Mouse (Mus musculus) CH12F3 (cell line): ENCODE data around the gene Rcn3.
"Not testable (repeated sequence)": the region's sequence is repeated elsewhere in the genome, so short reads cannot be mapped to it uniquely, and the experiment has no call there.

Experiments
- in situ Hi-C: fragments of 300-500 bp; cut with MboI; formaldehyde crosslinking; loops from 2 replicates; pipeline ENCODE4 v1.14.3; 2020; ENCODE audit warnings: low sequenced_read_pairs

The Rcn3 gene

GRCm38 (mm10) chr7:45098541-45099240 lies 6.7 kb upstream of the Rcn3 start:
- in situ Hi-C loops: no loop called here

DNA sequence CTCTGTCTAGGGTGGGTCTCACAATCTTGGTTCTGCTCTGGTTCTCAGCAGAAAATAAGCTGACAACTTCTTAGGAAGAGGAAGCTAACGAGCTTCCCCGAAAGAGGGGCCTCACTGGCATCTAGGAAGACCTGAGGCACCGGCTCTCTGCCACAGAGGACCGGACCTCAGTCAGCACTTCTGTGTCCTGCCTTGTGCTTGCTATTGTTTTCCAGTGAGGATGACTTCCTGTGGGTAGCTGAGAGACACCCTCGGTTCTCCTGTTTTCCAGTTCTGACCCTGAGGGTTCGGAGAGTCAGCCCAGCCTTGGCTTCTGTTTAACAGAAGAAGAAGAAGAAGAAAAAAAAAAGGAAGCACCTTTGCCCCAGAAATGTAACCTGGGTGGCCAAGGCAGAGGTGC lies 5.5 kb upstream of the Rcn3 start:
- in situ Hi-C loops: no loop called here

GRCm38 (mm10) chr7:45095965-45096364 lies 3.9 kb upstream of the Rcn3 start:
- in situ Hi-C loops: not testable (repeated sequence)

- in situ Hi-C loops: no loop called here
Observed at GRCm38 (mm10) chr7:45095367-45095766, 3.3 kb upstream of the Rcn3 start.

DNA sequence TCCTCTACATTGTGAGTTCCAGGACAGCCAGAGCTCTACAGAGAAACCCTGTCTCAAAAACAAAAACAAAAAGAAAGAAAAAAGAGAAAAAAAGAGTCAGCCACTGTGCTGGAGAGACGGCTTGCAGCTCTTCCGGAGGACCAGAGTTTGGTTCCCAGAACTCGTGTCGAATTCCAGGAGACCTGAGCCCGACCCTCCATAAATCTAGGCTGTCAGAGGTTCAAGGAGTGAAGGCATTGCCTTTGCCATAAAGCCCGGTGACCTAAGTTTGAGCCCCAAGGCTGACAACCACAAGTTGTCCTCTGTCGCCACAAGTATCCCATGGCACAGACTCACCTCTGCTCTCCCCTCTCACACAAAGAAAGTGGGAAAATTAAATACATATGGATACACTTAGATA lies 2.1 kb upstream of the Rcn3 start:
- in situ Hi-C loops: no loop called here

DNA sequence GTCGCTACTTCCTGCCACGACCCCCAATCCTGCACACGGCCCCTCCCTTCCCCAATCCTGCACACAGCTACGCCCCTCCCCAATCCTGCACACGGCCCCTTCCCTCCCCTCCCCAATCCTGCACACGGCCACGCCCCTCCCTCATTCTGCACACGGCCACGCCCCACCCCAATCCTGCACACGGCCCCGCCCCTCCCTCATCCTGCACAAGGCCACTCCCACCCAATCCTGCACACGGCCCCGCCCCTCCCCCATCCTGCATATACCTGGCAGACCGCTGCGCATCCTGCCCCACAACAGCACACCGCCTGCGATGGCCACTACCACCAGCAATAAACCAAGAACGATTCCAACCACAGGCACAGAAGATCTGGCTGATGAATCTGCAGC lies 1.5 kb upstream of the Rcn3 start:
- in situ Hi-C loops: no loop called here

GRCm38 (mm10) chr7:45092828-45093515 lies 951 bp upstream of the Rcn3 start:
- in situ Hi-C loops: no loop called here

GRCm38 (mm10) chr7:45091001-45091990 lies 725 bp downstream of the Rcn3 start:
- in situ Hi-C loops: no loop called here

GRCm38 (mm10) chr7:45090251-45090977 lies 1.6 kb downstream of the Rcn3 start:
- in situ Hi-C loops: no loop called here

DNA sequence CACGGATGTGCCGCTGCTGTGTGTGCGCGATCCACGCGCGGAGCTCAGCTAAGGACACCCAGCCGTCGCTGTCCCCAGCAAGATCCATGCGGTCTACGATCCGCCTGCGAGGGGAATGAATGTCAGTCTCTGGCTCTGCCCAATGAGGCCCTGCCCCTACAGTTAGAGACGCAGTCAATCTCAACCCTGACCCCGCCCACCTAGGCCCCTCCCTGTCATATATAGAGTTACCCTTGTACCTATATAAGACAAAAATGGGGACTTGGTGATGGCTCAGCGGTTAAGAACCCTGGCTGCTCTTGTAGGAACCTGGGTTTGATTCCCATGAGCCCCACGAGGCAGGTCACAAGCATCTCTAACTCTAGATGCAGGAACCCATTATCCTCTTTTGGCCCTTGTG lies 3.4 kb downstream of the Rcn3 start:
- in situ Hi-C loops: no loop called here

DNA sequence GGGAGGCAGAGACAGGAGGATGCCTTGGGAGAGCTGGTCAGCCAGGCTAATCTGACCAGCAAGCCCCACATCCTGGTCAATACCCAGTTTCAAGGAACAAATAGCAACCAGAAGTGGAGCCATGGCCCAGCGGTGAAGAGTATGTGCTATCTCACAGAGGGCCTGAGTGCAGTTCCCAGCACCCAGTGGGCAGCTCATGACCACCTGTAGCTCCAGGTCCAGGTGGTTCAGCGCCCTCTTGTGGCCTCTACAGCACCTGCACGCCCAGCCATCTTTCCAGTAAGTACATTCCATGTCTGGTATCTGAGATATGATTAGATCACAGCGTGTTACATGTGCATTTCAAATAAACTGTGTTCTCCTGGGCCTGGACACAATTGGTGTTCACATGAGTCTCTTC lies 5.9 kb downstream of the Rcn3 start:
- in situ Hi-C loops: no loop called here

DNA sequence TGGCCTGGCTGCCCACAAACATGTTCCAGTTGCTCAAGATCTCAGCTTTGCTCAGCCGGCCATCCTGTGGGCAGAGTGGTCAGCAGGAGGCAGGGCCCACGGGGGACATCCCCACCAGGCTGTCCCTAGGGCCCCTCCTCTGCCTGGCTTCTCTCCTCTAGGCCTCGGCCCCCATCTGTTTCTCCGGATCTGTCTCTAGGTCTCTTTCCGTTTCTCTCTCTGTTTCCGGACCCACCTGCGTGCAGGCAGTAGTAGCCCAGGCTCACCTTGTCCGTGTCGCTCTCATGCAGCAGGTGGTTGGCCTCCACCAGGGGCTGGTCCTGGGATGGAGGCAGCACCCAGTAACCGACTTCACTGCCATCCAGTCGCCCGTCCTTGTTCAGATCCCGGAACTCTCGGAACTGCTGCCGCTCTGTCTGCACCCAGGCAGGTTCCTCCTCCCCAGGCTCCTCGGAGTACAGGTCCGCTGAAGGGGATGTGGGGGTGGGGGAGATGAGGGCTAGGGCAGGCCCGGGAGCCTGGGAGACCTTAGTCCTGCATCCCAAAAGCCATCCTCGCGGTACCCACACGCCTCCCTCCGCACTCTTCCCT lies 8.6 kb downstream of the Rcn3 start:
- in situ Hi-C loops: no loop called here

- in situ Hi-C loops: no loop called here
Observed at GRCm38 (mm10) chr7:45082401-45083299, 9.4 kb downstream of the Rcn3 start.

DNA sequence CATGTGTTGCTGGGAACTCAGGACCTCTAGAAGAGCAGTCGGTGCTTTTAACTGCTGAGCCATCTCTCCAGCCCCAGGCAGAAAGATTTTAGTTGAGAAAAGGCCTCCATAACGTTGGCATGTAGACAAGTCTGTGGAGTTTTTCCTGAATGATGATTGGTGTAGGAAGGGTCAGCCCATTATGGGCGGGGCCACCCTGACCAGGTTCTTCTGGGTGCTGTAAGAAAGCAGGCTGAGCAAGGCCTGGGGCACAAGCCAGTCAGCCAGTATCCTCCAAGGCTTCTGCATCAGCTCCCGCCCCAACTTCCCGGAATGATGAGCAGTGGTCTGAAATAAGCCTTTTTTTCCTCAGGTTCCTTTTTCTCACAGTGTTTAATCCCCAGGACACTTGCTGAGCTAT lies 11.0 kb downstream of the Rcn3 start:
- in situ Hi-C loops: no loop called here

DNA sequence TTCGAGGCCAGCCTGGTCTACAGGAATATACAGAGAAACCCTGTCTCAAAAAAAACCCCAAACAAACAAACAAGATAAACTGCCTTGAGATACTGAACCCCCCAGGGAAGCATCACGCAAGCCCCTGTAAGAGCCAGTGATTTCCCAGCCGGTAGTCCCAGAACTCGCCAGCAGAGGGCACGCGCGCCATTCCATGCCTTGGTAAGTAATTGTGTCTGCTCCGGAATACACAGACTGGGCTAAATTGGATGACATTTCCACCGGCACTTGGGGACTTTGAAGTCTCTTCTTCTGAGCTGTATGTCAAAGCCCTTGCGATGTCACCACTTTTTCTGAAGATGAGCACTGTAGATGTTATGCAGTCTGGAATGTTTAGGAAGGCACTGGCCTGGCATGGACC lies 12.2 kb downstream of the Rcn3 start:
- in situ Hi-C loops: no loop called here

GRCm38 (mm10) chr7:45078513-45078912 lies 13.5 kb downstream of the Rcn3 start:
- in situ Hi-C loops: no loop called here

- in situ Hi-C loops: no loop called here
Observed at GRCm38 (mm10) chr7:45077829-45078228, 14.2 kb downstream of the Rcn3 start.

DNA sequence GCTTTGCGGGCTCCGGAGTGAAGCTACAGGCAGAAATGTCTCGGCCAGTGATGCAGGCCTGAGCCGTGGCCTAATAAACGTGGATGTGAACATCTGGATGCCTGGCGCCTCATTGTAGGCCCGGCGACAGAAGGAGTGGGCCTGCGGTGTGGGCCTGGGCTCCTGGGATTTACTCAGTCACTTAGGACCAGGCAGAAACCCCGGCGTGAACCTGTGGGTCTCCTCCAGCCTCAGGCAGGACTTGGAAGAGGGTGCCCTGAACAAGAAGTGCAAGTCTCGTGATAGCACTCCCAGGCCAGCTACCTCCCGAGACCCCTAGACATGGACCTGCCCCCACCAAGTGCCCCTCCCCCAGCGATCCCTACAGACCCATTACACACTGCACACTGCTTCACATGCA lies 14.7 kb downstream of the Rcn3 start:
- in situ Hi-C loops: no loop called here

- in situ Hi-C loops: no loop called here
Observed at GRCm38 (mm10) chr7:45076501-45076900, 15.5 kb downstream of the Rcn3 start.
